Mouse (Mus musculus): ENCODE measurements around the gene Hyal2.

Gene Hyal2

GRCm38 (mm10) chr9:107567702-107568319, at the start of gene Hyal2:
TSS of gene Hyal2 (plus strand) at chr9:107567945.
- DNase-seq = peak; percentile 63

DNA sequence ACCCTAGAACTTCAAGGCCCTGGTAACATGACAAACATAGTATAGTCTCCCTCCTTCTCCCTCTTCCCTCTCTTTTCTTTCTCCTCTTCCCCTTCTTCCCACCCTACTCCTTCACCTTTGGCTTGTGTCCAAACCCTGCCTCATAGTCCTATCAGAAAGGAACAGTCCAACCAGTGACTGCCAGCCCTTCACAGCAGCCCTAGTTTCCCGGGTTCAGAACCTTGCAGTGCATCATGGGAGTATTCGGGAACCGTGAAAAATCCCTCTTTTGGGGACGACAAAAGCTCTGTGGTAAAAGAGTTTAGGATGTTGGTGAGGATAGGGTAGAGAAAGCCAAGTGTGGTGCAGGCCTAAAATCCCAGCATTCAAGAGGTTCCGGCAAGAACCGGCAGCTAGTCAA, 47.4 kb upstream of the Hyal2 start:
- DNase-seq = no peak

GRCm38 (mm10) chr9:107521190-107521589, 46.6 kb upstream of the Hyal2 start:
- no peak for DNase-seq

- DNase-seq = no peak
Measured at GRCm38 (mm10) chr9:107521711-107522399, 45.9 kb upstream of the Hyal2 start.

DNA sequence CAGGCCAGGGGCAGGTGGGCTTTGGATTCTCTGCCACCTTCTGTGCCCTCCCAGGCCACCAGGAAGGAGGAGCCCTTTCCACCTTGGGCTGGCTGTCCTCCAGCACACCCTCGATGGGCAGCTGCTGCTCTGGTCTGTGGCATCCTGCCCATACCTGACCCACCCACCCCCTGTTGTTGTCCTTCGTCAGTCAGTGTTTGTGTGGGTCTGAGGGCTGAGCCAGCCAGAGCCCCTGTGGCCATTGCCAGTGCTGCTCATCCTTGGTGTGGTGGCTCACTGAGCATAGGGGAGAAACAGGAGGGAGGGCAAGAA, 45.4 kb upstream of the Hyal2 start:
- no peak for DNase-seq

GRCm38 (mm10) chr9:107526198-107527026, 41.3 kb upstream of the Hyal2 start:
- DNase-seq = peak; percentile 77

DNA sequence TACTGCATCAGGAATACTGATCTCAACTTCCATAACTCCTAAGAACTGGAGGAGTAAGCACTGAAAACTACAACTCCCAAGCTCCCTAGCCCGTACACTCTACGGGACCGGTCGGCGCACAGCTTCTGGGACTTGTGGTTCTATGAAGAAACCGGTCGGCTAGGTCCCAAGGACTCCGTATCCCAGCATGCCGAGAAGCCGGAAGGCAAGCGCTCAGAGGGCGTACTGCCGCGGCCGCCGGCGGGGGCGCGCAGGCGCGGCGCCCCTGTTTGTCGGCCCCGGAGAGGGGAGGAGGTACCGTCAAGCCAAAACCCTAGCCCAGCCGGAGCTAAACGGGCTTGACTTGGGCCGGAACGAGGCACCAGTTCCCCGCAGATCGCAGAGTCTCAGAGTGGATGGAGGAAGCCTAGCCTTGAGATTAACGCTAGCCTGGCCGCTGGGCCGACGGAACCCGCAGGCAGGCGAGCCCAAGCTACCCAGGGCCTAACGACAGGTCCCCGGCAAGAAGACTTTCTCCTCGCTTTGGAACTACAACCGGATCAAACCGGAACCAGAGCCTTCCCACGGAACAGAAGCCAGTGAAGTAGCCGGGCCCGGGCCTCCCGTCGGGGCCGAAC, 33.8 kb upstream of the Hyal2 start, which contains the start of gene Tmem115:
Gene Tmem115 (plus strand): TSS at position 155 of the 617 bp plus-strand sequence.
- peak; percentile 90 for DNase-seq

GRCm38 (mm10) chr9:107534408-107535202, 33.1 kb upstream of the Hyal2 start:
- peak; percentile 22 for DNase-seq

DNA sequence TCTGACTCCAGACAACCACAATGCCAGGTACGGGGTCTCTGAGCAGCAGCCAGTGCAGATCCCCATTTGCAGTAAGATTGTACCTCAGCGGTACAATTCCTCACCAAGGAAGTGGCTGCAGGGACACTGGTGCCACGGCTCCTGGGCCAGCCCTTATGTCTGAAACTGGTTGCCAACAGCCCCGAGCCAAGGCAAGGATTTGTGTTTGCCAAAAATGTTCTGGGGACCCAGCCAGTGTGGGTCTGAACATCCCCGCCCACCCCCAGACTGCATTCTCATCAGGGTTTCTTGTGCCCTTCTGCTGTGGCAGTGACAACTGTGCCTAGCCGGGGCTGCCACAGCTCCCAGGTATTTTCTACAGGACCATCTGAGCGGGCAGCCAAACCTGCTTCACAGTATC, 29.5 kb upstream of the Hyal2 start:
- no peak for DNase-seq

- no peak for DNase-seq
Measured at GRCm38 (mm10) chr9:107538711-107539110, 29.0 kb upstream of the Hyal2 start.

DNA sequence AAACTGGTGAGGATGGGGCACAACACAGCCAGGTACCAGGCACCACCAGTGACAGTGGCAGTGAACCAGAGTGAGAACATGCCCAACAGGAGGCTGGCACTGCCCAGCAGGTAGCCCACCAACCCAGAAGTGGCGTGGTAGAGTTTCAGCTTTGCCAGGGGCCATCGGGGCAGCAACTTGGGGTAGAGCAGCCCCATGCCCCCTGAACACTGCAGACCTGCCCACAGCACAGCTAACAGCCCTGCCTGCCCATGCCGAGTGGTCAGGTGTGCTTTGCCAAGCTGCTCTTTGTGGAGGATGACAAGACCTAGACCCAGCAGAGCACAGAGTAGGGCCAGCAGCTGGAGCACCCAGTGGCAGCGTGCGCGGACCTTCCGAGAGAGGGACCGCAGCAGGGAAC, 27.8 kb upstream of the Hyal2 start:
- no peak for DNase-seq

DNA sequence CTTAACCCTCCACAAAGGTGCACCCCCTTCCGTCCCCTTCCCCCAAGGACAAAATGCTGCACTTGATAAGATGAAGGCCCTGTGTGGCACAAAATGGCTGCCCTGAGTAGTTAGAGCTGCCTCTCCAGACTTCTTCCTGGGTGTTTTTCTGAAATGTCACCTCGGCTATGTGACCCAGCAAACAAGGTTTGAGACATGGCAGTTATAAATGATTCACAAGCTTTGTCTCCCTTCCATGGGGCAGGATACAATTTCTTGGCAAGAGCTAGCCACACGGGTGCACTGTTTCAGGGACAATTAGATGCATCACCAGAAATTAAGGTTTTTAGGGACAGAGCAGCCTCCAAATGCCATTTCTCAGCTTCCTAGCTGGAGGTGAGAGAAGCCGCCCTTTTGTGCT, 27.3 kb upstream of the Hyal2 start:
- DNase-seq = no peak

DNA sequence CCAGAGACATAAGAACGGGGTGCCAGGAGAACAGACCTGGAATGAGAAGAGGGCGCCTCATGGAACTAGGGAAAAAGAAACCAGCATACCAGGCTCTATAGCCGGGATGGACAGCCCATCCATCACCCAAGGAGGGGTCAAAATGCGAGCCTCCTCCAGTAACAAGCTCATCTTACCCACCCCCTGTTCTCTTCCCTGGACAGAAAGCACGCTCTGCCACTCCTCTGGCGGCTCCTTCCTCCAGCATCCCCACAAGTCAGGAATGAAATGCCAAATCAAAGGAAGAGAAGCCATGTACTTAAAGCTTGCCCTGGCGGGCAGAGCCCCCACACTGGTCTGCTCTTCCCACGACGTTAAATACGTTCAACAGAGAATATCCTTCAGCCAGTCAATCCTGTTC, 26.7 kb upstream of the Hyal2 start:
- no peak for DNase-seq

- DNase-seq = peak; percentile 95
Measured at GRCm38 (mm10) chr9:107541474-107542351, 26.0 kb upstream of the Hyal2 start, which contains the start of the genes Cyb561d2 and Nprl2. TSS of gene Cyb561d2 (minus strand) at chr9:107542193. TSS of gene Nprl2 (plus strand) at chr9:107542226.

DNA sequence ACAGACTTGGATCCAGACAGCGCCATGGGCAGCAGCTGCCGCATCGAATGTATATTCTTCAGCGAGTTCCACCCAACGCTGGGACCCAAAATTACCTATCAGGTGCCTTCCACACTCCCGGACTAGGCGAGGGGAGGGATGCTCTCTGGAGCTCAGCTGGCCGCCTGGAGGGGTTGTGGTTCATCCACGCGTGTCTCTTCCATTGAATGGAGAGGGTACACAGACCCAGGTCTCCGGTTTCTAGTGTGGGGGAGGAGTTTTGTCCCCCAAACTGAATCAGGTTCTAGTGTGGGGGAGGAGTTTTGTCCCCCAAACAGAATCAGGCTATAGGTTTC, 25.4 kb upstream of the Hyal2 start:
- no peak for DNase-seq

- no peak for DNase-seq
Measured at GRCm38 (mm10) chr9:107542721-107543120, 25.0 kb upstream of the Hyal2 start.

DNA sequence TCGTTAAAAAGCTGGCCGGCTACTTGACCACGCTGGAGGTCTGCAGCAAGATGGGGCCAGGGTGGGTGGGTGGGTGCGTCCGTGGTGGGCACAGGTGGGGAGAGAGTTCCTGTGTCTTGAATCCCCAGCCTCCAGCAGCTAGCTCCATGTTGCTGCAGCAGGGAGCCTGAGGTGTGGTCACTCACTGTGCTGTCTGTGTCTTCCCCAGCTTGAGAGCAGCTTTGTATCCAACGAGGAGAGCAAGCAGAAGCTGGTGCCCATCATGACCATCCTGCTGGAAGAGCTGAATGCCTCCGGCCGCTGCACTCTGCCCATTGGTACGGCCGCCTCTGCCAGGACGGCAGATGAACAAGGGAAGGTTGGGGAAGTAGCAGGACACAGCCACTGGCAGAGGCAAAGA, 24.4 kb upstream of the Hyal2 start:
- no peak for DNase-seq

- DNase-seq = no peak
Measured at GRCm38 (mm10) chr9:107544196-107544700, 23.5 kb upstream of the Hyal2 start.

DNA sequence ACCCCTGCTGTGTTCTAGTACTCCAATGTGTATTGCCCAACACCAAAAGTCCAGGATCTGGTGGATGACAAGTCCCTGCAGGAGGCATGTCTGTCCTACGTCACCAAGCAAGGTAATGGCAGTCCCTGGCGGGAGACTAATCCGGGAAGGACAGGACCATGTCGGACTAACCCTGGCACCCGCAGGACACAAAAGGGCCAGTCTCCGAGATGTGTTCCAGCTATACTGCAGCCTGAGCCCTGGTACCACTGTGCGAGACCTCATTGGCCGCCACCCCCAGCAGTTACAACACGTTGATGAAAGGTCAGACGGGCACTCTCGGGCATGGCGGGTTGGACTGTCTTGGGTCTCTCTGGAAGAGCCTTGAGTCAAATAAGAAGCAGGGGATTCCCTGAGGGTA, 23.0 kb upstream of the Hyal2 start:
- no peak for DNase-seq

- no peak for DNase-seq
Measured at GRCm38 (mm10) chr9:107545199-107545598, 22.5 kb upstream of the Hyal2 start.

- DNase-seq = peak; percentile 84
Measured at GRCm38 (mm10) chr9:107545602-107546001, 22.1 kb upstream of the Hyal2 start.
